Mouse (Mus musculus): ENCODE measurements at regions not wholly inside any gene's neighbourhood (a gene's known extent, or its start where the extent isn't known, plus 50 kb on each side); places are given as distances from the start of the nearest gene placed in this dataset.
A peak's percentile ranks its signal among the peaks of the same experiment; 100 is the strongest.

DNA sequence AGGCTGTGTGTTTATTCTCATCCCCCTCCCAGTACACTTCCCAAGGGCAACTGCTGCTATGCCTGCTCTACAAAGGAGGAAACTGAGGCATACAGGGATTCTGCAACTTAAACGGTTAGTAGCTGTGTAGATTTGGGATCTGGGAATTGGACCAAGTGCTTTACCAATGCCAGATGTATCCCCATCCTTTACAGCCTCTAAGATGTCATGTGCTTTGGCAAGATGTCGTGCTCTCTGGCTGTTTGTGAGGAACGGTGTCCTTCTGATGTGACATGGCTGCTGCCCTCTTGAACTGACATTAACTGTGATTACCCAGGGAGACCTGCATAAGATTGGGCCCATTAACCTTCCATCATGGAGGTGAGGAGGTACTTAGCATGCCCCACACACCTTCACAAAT lies 187.1 kb downstream of the Shq1 start:
- 76% methylated on average over 3 of the region's 3 CpGs for WGBS (ENCODE audit: missing documents)
- Histone ChIP-seq H3K4me3 (ENCODE audit: inconsistent target) (no peak overlapping the region), H3K36me3 (ENCODE audit: inconsistent target) (no peaks in the 10 kb centered on the region), H3K27ac (peak overlapping the region; percentile 31), H3K79me2 (ENCODE audit: inconsistent target) (no peaks in the 10 kb centered on the region)

DNA sequence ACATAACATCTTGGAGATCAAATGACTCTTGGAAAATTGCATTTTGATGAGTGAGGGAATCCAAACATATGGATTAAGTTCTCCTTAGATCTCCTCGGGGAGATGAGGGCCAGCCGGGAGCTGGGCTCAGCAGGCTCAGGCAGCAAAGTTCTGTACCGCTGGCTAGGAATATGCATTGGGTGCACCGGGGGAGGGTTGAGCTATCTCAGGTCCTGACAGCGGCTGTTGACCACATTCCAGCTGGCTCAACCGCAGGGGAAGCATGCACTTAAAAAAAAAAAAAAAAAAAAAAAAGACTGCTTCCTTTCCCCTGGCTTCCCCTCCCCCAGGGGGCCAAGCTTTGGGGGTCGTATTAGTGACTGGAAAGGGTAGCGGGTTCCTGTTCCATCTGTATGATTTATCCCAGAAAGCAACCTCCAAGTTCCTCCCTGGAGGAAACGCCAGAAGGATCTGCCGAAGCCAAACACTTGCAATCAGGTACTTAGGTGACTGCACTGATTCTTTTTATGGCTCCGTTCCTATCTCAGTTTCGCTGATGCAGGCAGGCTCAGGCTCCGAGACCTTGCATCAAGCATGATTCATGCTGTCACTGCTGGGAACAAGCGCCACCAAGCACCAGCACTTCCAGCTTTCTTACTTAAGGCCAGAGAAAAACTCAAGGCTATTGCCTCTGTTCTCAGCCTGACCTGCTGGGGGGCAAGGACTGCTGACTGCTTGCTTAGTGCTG lies 187.7 kb downstream of the Shq1 start:
- no peak overlapping the region for H3K4me3 ChIP-seq (ENCODE audit: inconsistent target)
- peak overlapping the region; percentile 31 for H3K27ac ChIP-seq
- no peaks in the 10 kb centered on the region for H3K36me3 ChIP-seq (ENCODE audit: inconsistent target)
- 4% methylated on average over 14 of the region's 14 CpGs for WGBS (ENCODE audit: missing documents)
- no peaks in the 10 kb centered on the region for H3K79me2 ChIP-seq (ENCODE audit: inconsistent target)

DNA sequence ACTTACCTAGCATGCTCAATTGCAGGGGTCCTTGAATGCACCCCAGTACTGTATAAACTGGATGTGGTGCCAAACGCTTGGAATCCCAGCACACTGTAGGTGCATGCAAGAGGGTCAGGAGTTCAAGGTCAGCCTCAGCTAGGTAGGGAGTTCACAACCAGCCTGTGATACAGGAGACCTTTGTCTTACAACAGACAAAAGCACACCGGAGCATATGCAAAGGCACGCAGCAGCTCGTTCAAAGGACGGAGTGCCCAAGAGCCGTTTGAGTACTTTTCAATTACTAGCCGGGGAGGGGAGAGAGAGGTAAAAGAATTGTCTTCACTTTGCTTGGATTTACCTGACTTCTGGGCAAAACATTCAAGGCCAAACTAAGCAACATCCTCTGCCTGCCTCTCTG lies 188.4 kb downstream of the Shq1 start:
- H3K79me2 ChIP-seq (ENCODE audit: inconsistent target), result no peaks in the 10 kb centered on the region
- 44% methylated on average over 7 of the region's 7 CpGs for WGBS (ENCODE audit: missing documents)
- no peak overlapping the region for H3K4me3 ChIP-seq (ENCODE audit: inconsistent target)
- peak overlapping the region; percentile 31; the same call in 1 of the 2 replicates for H3K27ac ChIP-seq
- no peaks in the 10 kb centered on the region for H3K36me3 ChIP-seq (ENCODE audit: inconsistent target)

- WGBS (ENCODE audit: missing documents), result 19% methylated on average over 3 of the region's 3 CpGs
- H3K27ac ChIP-seq, result peak overlapping the region; percentile 84
Observed at GRCm38 (mm10) chr6:100480525-100480924, 190.4 kb downstream of the Shq1 start.

DNA sequence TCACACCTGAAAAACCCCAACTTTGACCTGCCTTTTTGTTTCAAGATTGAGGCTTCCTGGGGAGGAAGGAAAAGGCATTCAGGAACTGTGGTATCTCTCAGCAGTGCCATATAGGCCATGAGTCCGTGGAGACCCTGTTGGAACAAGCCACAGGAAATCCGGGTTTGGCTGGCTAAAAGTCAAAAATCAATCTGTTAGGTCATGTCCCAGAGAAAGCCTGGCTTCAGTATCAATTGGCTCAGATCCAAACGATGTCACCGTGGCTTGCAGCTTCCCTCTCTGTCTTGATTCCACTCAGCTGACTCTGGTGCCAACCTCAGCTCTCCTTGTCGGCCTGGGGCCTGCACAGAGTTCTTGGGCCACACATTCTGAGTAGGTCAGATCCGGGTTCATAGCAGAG lies 191.1 kb downstream of the Shq1 start:
- H3K4me3 ChIP-seq (ENCODE audit: inconsistent target), result no peak overlapping the region
- no peaks in the 10 kb centered on the region for H3K79me2 ChIP-seq (ENCODE audit: inconsistent target)
- no peaks in the 10 kb centered on the region for H3K36me3 ChIP-seq (ENCODE audit: inconsistent target)
- H3K27ac ChIP-seq, result peak overlapping the region; percentile 84
- WGBS (ENCODE audit: missing documents), result 23% methylated on average over 6 of the region's 6 CpGs

More at GRCm38 (mm10) chr6:100480525-100480924, 190.4 kb downstream of the Shq1 start:
- H3K4me3 ChIP-seq (ENCODE audit: inconsistent target), result no peak overlapping the region
- no peaks in the 10 kb centered on the region for H3K36me3 ChIP-seq (ENCODE audit: inconsistent target)
- H3K79me2 ChIP-seq (ENCODE audit: inconsistent target), result no peaks in the 10 kb centered on the region

DNA sequence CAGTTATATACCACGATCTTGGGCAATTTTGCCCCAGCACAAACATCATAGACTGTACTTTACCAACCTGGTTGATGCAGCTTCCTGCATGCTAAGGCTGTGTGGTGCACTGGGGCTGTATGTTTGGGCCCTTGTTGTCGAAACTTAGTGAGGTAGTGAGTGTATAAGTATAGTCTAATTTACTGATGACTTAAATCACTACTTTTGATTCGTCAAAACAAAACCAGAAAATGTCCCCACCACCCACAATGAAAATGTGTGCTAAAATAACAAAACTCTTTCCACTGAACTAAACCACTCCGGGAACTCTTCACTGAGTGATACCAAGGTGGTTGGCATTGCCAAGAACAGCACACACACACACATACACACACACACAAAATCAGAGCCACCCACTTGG lies 191.5 kb downstream of the Shq1 start:
- Histone ChIP-seq H3K27ac (peak overlapping the region; percentile 84; the same call in 1 of the 2 replicates), H3K36me3 (ENCODE audit: inconsistent target) (no peaks in the 10 kb centered on the region), H3K4me3 (ENCODE audit: inconsistent target) (no peak overlapping the region), H3K79me2 (ENCODE audit: inconsistent target) (no peaks in the 10 kb centered on the region)
- WGBS (ENCODE audit: missing documents), result 90% methylated on average over 4 of the region's 4 CpGs

- 41% methylated on average over 6 of the region's 6 CpGs for WGBS (ENCODE audit: missing documents)
- Histone ChIP-seq H3K27ac (no peak overlapping the region), H3K4me3 (ENCODE audit: inconsistent target) (no peak overlapping the region), H3K79me2 (ENCODE audit: inconsistent target) (no peaks in the 10 kb centered on the region), H3K36me3 (ENCODE audit: inconsistent target) (no peaks in the 10 kb centered on the region)
Observed at GRCm38 (mm10) chr6:100476550-100477366, 189.5 kb upstream of the Rybp start.

DNA sequence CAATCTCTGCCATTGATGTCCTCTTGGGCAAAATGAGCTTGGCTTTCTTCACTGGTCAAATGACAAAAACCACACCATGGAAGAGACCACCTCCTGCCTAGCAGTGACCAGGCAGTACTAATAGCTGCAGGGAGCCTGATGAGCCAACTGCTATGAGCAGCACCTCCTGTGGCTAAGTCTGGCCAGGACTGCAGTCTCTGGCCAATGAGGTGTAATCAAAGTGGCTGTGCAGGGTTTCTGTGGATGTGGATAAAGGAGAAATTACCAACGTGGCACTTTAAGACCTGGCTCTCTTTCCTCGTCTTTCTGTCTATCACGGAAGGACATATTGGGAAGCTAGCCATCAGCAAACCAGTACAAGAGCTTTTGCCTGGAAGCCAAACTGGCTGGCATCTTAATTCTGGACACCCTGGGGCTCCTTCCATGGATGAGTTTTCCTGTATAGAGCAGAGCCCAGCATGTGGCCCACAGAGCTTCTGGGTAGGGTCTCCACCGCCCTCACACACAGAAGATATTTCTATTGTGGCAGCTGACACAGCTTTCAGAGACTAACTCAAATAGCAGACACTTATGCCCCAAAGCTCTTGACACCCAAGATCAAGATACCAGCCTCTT lies 188.2 kb upstream of the Rybp start:
- no peak overlapping the region for H3K27ac ChIP-seq
- 89% methylated on average over 4 of the region's 4 CpGs for WGBS (ENCODE audit: missing documents)
- no peak overlapping the region for H3K4me3 ChIP-seq (ENCODE audit: inconsistent target)

DNA sequence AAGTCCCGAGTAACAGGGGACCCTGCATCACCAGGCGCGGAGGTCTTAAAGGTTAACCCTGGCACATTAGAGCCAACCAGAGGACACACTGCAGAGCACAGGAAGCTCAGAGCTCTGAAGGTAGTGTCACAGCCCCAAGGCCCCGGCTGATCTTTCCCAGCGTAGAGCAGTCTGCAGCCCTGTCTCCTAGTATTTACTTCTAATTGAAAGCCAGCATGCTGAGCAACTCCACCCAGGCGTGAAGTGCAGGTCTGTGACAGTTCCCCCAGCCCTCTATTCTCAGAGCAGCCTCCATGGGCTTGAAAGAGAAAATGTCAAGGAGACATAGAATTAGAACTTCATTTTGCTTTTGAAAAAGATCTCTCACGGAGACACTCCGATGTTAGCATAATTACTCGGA lies 187.0 kb upstream of the Rybp start:
- Histone ChIP-seq H3K36me3 (ENCODE audit: inconsistent target) (no peaks in the 10 kb centered on the region), H3K27ac (no peak overlapping the region), H3K79me2 (ENCODE audit: inconsistent target) (no peaks in the 10 kb centered on the region), H3K4me3 (ENCODE audit: inconsistent target) (no peak overlapping the region)
- 93% methylated on average over 9 of the region's 9 CpGs for WGBS (ENCODE audit: missing documents)

More for the DNA sequence above, 188.2 kb upstream of the Rybp start:
- Histone ChIP-seq H3K36me3 (ENCODE audit: inconsistent target) (no peaks in the 10 kb centered on the region), H3K79me2 (ENCODE audit: inconsistent target) (no peaks in the 10 kb centered on the region)

DNA sequence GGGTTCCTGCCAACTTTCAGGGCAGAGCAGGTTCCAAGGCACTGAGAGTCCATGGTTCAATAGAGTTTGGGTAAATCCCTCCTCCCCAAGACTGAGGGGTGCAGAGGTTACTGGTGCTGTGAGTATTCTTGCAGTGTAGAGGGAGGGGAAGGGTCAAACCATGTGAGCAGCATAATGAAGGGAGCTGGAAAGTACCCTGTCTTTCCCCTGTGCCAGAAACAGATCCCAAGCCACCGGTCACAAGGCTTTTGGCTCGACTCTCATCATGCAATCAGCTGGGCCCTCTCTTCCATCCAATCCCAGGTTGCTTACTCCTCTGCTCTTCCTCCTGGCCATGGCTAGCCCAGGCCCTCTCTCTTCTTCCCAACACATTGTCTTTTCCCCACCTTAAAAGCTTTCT lies 182.8 kb upstream of the Rybp start:
- no peaks in the 10 kb centered on the region for H3K79me2 ChIP-seq (ENCODE audit: inconsistent target)
- H3K27ac ChIP-seq, result no peak overlapping the region
- WGBS (ENCODE audit: missing documents), result 91% methylated on average over 2 of the region's 2 CpGs
- no peak overlapping the region for H3K4me3 ChIP-seq (ENCODE audit: inconsistent target)
- no peaks in the 10 kb centered on the region for H3K36me3 ChIP-seq (ENCODE audit: inconsistent target)

DNA sequence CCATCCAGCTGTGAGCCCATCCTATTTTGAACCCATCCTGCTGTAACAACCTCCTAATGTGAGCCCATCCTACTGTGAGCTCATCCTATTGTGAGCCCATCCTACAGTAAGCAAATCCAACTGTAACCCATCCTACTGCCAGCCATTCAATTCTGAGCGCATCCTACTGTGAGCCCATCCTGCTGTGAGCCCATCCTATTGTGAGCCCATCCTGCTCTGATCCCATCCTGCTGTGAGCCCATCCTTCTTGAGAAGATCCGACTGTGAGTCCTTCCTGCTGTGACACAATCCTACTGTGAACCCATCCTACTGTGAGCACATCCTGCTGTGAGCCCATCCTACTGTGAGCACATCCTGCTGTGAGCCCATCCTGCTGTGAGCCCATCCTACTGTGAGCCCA lies 175.5 kb upstream of the Rybp start:
- Histone ChIP-seq H3K27ac (no peak overlapping the region), H3K79me2 (ENCODE audit: inconsistent target) (no peaks in the 10 kb centered on the region), H3K4me3 (ENCODE audit: inconsistent target) (no peak overlapping the region), H3K36me3 (ENCODE audit: inconsistent target) (no peaks in the 10 kb centered on the region)
- 81% methylated on average over 2 of the region's 2 CpGs for WGBS (ENCODE audit: missing documents)

- no peaks in the 10 kb centered on the region for H3K79me2 ChIP-seq (ENCODE audit: inconsistent target)
- no peaks in the 10 kb centered on the region for H3K36me3 ChIP-seq (ENCODE audit: inconsistent target)
- no peak overlapping the region for H3K27ac ChIP-seq
- no peak overlapping the region for H3K4me3 ChIP-seq (ENCODE audit: inconsistent target)
- WGBS (ENCODE audit: missing documents), result 85% methylated on average over 3 of the region's 3 CpGs
Observed at GRCm38 (mm10) chr6:100453401-100453800, 166.1 kb upstream of the Rybp start.

GRCm38 (mm10) chr6:100452097-100453002 lies 165.1 kb upstream of the Rybp start:
- Histone ChIP-seq H3K79me2 (ENCODE audit: inconsistent target) (no peaks in the 10 kb centered on the region), H3K4me3 (ENCODE audit: inconsistent target) (no peak overlapping the region), H3K27ac (no peak overlapping the region), H3K36me3 (ENCODE audit: inconsistent target) (no peaks in the 10 kb centered on the region)
- 91% methylated on average over 8 of the region's 9 CpGs for WGBS (ENCODE audit: missing documents)

DNA sequence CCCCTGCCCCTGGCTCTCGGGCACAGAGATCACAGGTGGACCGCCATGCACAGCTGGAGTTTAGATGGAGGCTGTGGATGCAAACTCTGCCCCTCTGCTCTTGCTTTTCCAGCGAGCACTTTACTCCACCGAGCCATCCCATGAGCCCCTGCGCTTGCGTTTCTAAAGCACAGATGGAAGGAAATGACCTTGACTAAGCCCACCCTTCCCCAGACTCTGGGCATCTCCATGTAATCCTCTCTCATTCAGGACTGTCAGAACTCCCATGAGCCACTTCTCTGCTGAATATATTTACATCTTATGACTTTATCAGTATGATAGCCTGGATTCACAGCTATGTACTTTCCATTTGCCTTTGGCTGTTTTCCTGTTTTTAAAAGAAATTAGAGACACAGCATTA lies 162.8 kb upstream of the Rybp start:
- Histone ChIP-seq H3K27ac (no peak overlapping the region), H3K36me3 (ENCODE audit: inconsistent target) (no peaks in the 10 kb centered on the region), H3K4me3 (ENCODE audit: inconsistent target) (no peak overlapping the region), H3K79me2 (ENCODE audit: inconsistent target) (no peaks in the 10 kb centered on the region)
- WGBS (ENCODE audit: missing documents), result 96% methylated on average over 6 of the region's 6 CpGs

All from macrophage (primary cell).